Comparison of ENCODE assay signal across 8 mouse cellular contexts in genomic region chr10:41449684-41450083, GRCm38 (mm10). TPM values are rescaled to one million over a fixed set of nuclear protein-coding genes. Genes with fewer than 3 reads are reported as not detected.
A peak's percentile ranks its signal among the peaks of the same experiment; 100 is the strongest.
DNase-seq lines count a peak whose midpoint lies in the region; ATAC-seq and TF ChIP-seq lines count a peak whose summit lies in the region.

No protein-coding gene starts in this region.

- H3K9ac ChIP-seq in heart, postnatal 0 days (replicated peaks; ENCODE audit: low read depth, low read length): peak overlapping the region; percentile 85
- H3K9ac ChIP-seq in limb, embryonic 14.5 days (ENCODE audit: low read depth, low read length, severe bottlenecking): peak overlapping the region; percentile 62
- peak overlapping the region; percentile 87 for H3K9ac ChIP-seq in midbrain, embryonic 15.5 days

- 0 out of 2 replicates have a peak, but pooled peaks cover 4% of the 10 kb centered on the region for H3K36me3 ChIP-seq in heart, postnatal 0 days (replicated peaks; ENCODE audit: control insufficient read depth, insufficient read depth, low read length)
- peaks cover 26% of the 10 kb centered on the region for H3K36me3 ChIP-seq in limb, embryonic 14.5 days (ENCODE audit: control insufficient read depth, insufficient read depth, low read length)
- 0 out of 2 replicates have a peak, but pooled peaks cover 8% of the 10 kb centered on the region for H3K36me3 ChIP-seq in midbrain, embryonic 15.5 days (replicated peaks)

- no peaks in the 10 kb centered on the region for H3K27me3 ChIP-seq in heart, postnatal 0 days (ENCODE audit: control insufficient read depth, insufficient read depth, low read length)
- H3K27me3 ChIP-seq in limb, embryonic 14.5 days (ENCODE audit: control insufficient read depth, insufficient read depth, low read length): no peaks in the 10 kb centered on the region
- no peaks in the 10 kb centered on the region for H3K27me3 ChIP-seq in midbrain, embryonic 15.5 days (replicated peaks)

- H3K4me3 ChIP-seq in heart, postnatal 0 days (ENCODE audit: low read depth, low read length): peak overlapping the region; percentile 85
- peak overlapping the region; percentile 78 for H3K4me3 ChIP-seq in limb, embryonic 14.5 days (replicated peaks; ENCODE audit: low read length)
- H3K4me3 ChIP-seq in midbrain, embryonic 15.5 days: peak overlapping the region; percentile 96

- peaks cover 3% of the 10 kb centered on the region; the same call in 1 of the 2 replicates for H3K4me1 ChIP-seq in heart, postnatal 0 days (ENCODE audit: control insufficient read depth, insufficient read depth)
- H3K4me1 ChIP-seq in limb, embryonic 14.5 days (ENCODE audit: control insufficient read depth, insufficient read depth, low read length): 0 out of 2 replicates have a peak, but pooled peaks cover 5% of the 10 kb centered on the region
- H3K4me1 ChIP-seq in midbrain, embryonic 15.5 days: peaks cover 41% of the 10 kb centered on the region

- peak; percentile 36; the same call in 1 of the 2 replicates for ATAC-seq in heart, postnatal 0 days (ENCODE audit: insufficient read depth, low read depth)
- ATAC-seq in limb, embryonic 14.5 days (ENCODE audit: low FRiP score, low read depth): peak; percentile 45
- ATAC-seq in midbrain, embryonic 15.5 days (replicated peaks): peak; percentile 83

- peak; percentile 26 to 43 for DNase-seq in adrenal gland, postnatal 36 days
- DNase-seq in adrenal gland, postnatal 25 days: no peak
- DNase-seq in urinary bladder, postnatal 25 days (ENCODE audit: low spot score): peak; percentile 14
- DNase-seq in urinary bladder, adult 2 months (ENCODE audit: low spot score): no peak
- peak; percentile 18 for DNase-seq in heart, postnatal 0 days (ENCODE audit: low spot score)
- DNase-seq in limb, embryonic 14.5 days (ENCODE audit: low spot score): peak; percentile 16
- no peak for DNase-seq in spleen, postnatal 36 days (ENCODE audit: low spot score in 2 of 2)

- H3K9me3 ChIP-seq in heart, postnatal 0 days (replicated peaks; ENCODE audit: control insufficient read depth, low read length): no peaks in the 10 kb centered on the region
- H3K9me3 ChIP-seq in limb, embryonic 14.5 days (ENCODE audit: control insufficient read depth, low read length): no peaks in the 10 kb centered on the region
- no peaks in the 10 kb centered on the region for H3K9me3 ChIP-seq in midbrain, embryonic 15.5 days

- no peak for TF ChIP-seq POLR2A in limb, embryonic 14.5 days (IDR thresholded peaks at IDR 0.05; ENCODE audit: borderline replicate concordance, extremely low read depth, insufficient read depth, insufficient read length)

- no peak for TF ChIP-seq CTCF in heart, postnatal 0 days (IDR thresholded peaks at IDR 0.05; ENCODE audit: low read depth)

- peak overlapping the region; percentile 85 for H3K4me2 ChIP-seq in heart, postnatal 0 days (ENCODE audit: low read depth, low read length)
- H3K4me2 ChIP-seq in limb, embryonic 14.5 days (replicated peaks; ENCODE audit: low read depth, low read length, severe bottlenecking): peak overlapping the region; percentile 72
- H3K4me2 ChIP-seq in midbrain, embryonic 15.5 days: peak overlapping the region; percentile 83

- TF ChIP-seq EP300 in heart, postnatal 0 days (IDR thresholded peaks at IDR 0.05; ENCODE audit: low read depth): no peak

- H3K27ac ChIP-seq in heart, postnatal 0 days (ENCODE audit: low read depth): peak overlapping the region; percentile 82
- H3K27ac ChIP-seq in limb, embryonic 14.5 days (replicated peaks; ENCODE audit: low read depth, low read length): peak overlapping the region; percentile 59
- peak overlapping the region; percentile 87 for H3K27ac ChIP-seq in midbrain, embryonic 15.5 days

- 15% methylated on average over 14 of the region's 14 CpGs for WGBS in heart, postnatal 0 days
- WGBS in limb, embryonic 14.5 days: 14% methylated on average over 14 of the region's 14 CpGs
- WGBS in midbrain, embryonic 15.5 days: 9% methylated on average over 14 of the region's 14 CpGs

RNA-seq across cellular contexts. Expression of gene Zbtb24, which starts 0.5 kb away (rescaled TPM):
- total RNA-seq in adrenal gland, postnatal 36 days (2021): 10 to 100 TPM; 16.9 to 19.9 TPM
- total RNA-seq in adrenal gland, postnatal 25 days (2021): 21.8 and 26.0 TPM in 2 replicates
- polyA plus RNA-seq in urinary bladder, adult 2 months (2012; rRNA removed): 15.8 and 17.4 TPM in 2 replicates
- 7.7 and 15.6 TPM in 2 replicates for total RNA-seq in heart, postnatal 0 days (2014; rRNA removed; ENCODE audit: low replicate concordance)
- polyA plus RNA-seq in heart, postnatal 0 days (2015; fragmentation: Nextera tagmentation; extraction: Ambion mirVana): 10.7 and 11.6 TPM in 2 replicates
- polyA plus RNA-seq in limb, embryonic 14.5 days (2012; rRNA removed): 21.3 and 22.2 TPM in 2 replicates
- 19.0 and 22.3 TPM in 2 replicates for polyA plus RNA-seq in limb, embryonic 14.5 days (2014; fragmentation: Nextera tagmentation; extraction: Ambion mirVana)
- polyA plus RNA-seq in midbrain, embryonic 15.5 days (2015; fragmentation: Nextera tagmentation; extraction: Ambion mirVana): 19.8 and 22.3 TPM in 2 replicates

RNA-seq across cellular contexts. Expression of gene Mical1, which starts 26.4 kb away (rescaled TPM):
- total RNA-seq in adrenal gland, postnatal 36 days (2021): 1 to 10 TPM; 7.8 to 9.8 TPM
- 10.4 and 11.8 TPM in 2 replicates for total RNA-seq in adrenal gland, postnatal 25 days (2021)
- 48.9 and 57.9 TPM in 2 replicates for polyA plus RNA-seq in urinary bladder, adult 2 months (2012; rRNA removed)
- total RNA-seq in heart, postnatal 0 days (2014; rRNA removed; ENCODE audit: low replicate concordance): 33.1 and 60.4 TPM in 2 replicates
- polyA plus RNA-seq in heart, postnatal 0 days (2015; fragmentation: Nextera tagmentation; extraction: Ambion mirVana): 33.0 and 36.1 TPM in 2 replicates
- polyA plus RNA-seq in limb, embryonic 14.5 days (2012; rRNA removed): 53.8 and 66.0 TPM in 2 replicates
- 39.5 and 40.2 TPM in 2 replicates for polyA plus RNA-seq in limb, embryonic 14.5 days (2014; fragmentation: Nextera tagmentation; extraction: Ambion mirVana)
- polyA plus RNA-seq in midbrain, embryonic 15.5 days (2015; fragmentation: Nextera tagmentation; extraction: Ambion mirVana): 19.6 and 21.5 TPM in 2 replicates

RNA-seq across cellular contexts. Expression of gene Smpd2, which starts 40.5 kb away (rescaled TPM):
- total RNA-seq in adrenal gland, postnatal 36 days (2021): 10 to 100 TPM; 20.5 to 27.0 TPM
- 27.2 and 36.3 TPM in 2 replicates for total RNA-seq in adrenal gland, postnatal 25 days (2021)
- 167 and 169 TPM in 2 replicates for polyA plus RNA-seq in urinary bladder, adult 2 months (2012; rRNA removed)
- total RNA-seq in heart, postnatal 0 days (2014; rRNA removed; ENCODE audit: low replicate concordance): 91.6 and 105 TPM in 2 replicates
- 72.4 TPM in 2 replicates for polyA plus RNA-seq in heart, postnatal 0 days (2015; fragmentation: Nextera tagmentation; extraction: Ambion mirVana)
- polyA plus RNA-seq in limb, embryonic 14.5 days (2012; rRNA removed): 75.2 and 86.8 TPM in 2 replicates
- 46.2 and 49.8 TPM in 2 replicates for polyA plus RNA-seq in limb, embryonic 14.5 days (2014; fragmentation: Nextera tagmentation; extraction: Ambion mirVana)
- 38.8 and 41.6 TPM in 2 replicates for polyA plus RNA-seq in midbrain, embryonic 15.5 days (2015; fragmentation: Nextera tagmentation; extraction: Ambion mirVana)

RNA-seq across cellular contexts. Expression of gene Ppil6, which starts 40.6 kb away (rescaled TPM):
- 1 to 10 TPM in 1 of 2 experiments, under 1 TPM in 1; 0.50 to 1.2 TPM for total RNA-seq in adrenal gland, postnatal 36 days (2021)
- total RNA-seq in adrenal gland, postnatal 25 days (2021): 1.7 TPM in 1 of 2 replicates, not detected in the other
- 10.7 and 11.5 TPM in 2 replicates for polyA plus RNA-seq in urinary bladder, adult 2 months (2012; rRNA removed)
- total RNA-seq in heart, postnatal 0 days (2014; rRNA removed; ENCODE audit: low replicate concordance): 4.5 TPM in 1 of 2 replicates, not detected in the other
- 5.9 and 6.5 TPM in 2 replicates for polyA plus RNA-seq in heart, postnatal 0 days (2015; fragmentation: Nextera tagmentation; extraction: Ambion mirVana)
- 0.29 and 0.58 TPM in 2 replicates for polyA plus RNA-seq in limb, embryonic 14.5 days (2012; rRNA removed)
- polyA plus RNA-seq in limb, embryonic 14.5 days (2014; fragmentation: Nextera tagmentation; extraction: Ambion mirVana): 0.52 and 1.1 TPM in 2 replicates
- 3.2 and 3.3 TPM in 2 replicates for polyA plus RNA-seq in midbrain, embryonic 15.5 days (2015; fragmentation: Nextera tagmentation; extraction: Ambion mirVana)

Comparison
In these comparisons a context has a peak if more than half of its experiments do, and no peak if none do; other contexts are left out.
1. DNase-seq: peak in adrenal gland, postnatal 36 days (2 of 2), urinary bladder, postnatal 25 days (single experiment), heart, postnatal 0 days (single experiment) and limb, embryonic 14.5 days (single experiment); none in adrenal gland, postnatal 25 days (single experiment), urinary bladder, adult 2 months (single experiment) and spleen, postnatal 36 days (0 of 2).
2. Peak in every context shown above with its lines, with median percentiles within 50 percentile points of each other: ATAC-seq, H3K27ac ChIP-seq, H3K4me2 ChIP-seq, H3K4me3 ChIP-seq and H3K9ac ChIP-seq.